Mouse (Mus musculus): ENCODE results near the gene Hist1h1c. TPM values are rescaled to one million over a fixed set of nuclear protein-coding genes. Genes with fewer than 3 reads are reported as not detected.

The Hist1h1c gene
- 38.1 and 46.7 TPM in 2 replicates for polyA plus RNA-seq (2012; rRNA removed)

GRCm38 (mm10) chr13:23738677-23739068, at the start of gene Hist1h1c:
TSS of gene Hist1h1c (plus strand) at chr13:23738808.
- TF ChIP-seq CTCF (IDR thresholded peaks at IDR 0.05; ENCODE audit: insufficient read depth, low read length) (no peak), POLR2A (IDR thresholded peaks at IDR 0.05; ENCODE audit: borderline replicate concordance, extremely low read depth, low read depth, low read length) (peak; percentile 99)
- peak; percentile 86 for DNase-seq
- H3K4me1 ChIP-seq (ENCODE audit: control insufficient read depth, insufficient read depth, low read length), result peaks cover 4% of the 10 kb centered on the region
- under 1% methylated on average over 38 of the region's 38 CpGs for WGBS
- peak within 1 kb of the TSS; percentile 100 for H3K4me3 ChIP-seq (replicated peaks; ENCODE audit: extremely low read depth, low read depth, low read length)

GRCm38 (mm10) chr13:23688956-23689355, 49.7 kb upstream of the Hist1h1c start:
- DNase-seq, result no peak
- WGBS, result 97% methylated on average over 2 of the region's 2 CpGs
- TF ChIP-seq CTCF (IDR thresholded peaks at IDR 0.05; ENCODE audit: insufficient read depth, low read length), result no peak
- no peak for TF ChIP-seq POLR2A (IDR thresholded peaks at IDR 0.05; ENCODE audit: borderline replicate concordance, extremely low read depth, low read depth, low read length)
- Histone ChIP-seq H3K4me3 (replicated peaks; ENCODE audit: extremely low read depth, low read depth, low read length) (no peak overlapping the region), H3K4me1 (ENCODE audit: control insufficient read depth, insufficient read depth, low read length) (peaks cover 4% of the 10 kb centered on the region)

- no peak for DNase-seq
- TF ChIP-seq POLR2A (IDR thresholded peaks at IDR 0.05; ENCODE audit: borderline replicate concordance, extremely low read depth, low read depth, low read length) (no peak), CTCF (IDR thresholded peaks at IDR 0.05; ENCODE audit: insufficient read depth, low read length) (no peak)
- no peak overlapping the region for H3K4me3 ChIP-seq (replicated peaks; ENCODE audit: extremely low read depth, low read depth, low read length)
- WGBS, result 62% methylated on average over 2 of the region's 2 CpGs
- H3K4me1 ChIP-seq (ENCODE audit: control insufficient read depth, insufficient read depth, low read length), result peaks cover 4% of the 10 kb centered on the region
Measured at GRCm38 (mm10) chr13:23689459-23689858, 49.1 kb upstream of the Hist1h1c start.

- 76% methylated on average over 6 of the region's 6 CpGs for WGBS
- H3K4me3 ChIP-seq (replicated peaks; ENCODE audit: extremely low read depth, low read depth, low read length), result no peak overlapping the region
- H3K4me1 ChIP-seq (ENCODE audit: control insufficient read depth, insufficient read depth, low read length), result peaks cover 2% of the 10 kb centered on the region
- DNase-seq, result no peak
- TF ChIP-seq POLR2A (IDR thresholded peaks at IDR 0.05; ENCODE audit: borderline replicate concordance, extremely low read depth, low read depth, low read length) (no peak), CTCF (IDR thresholded peaks at IDR 0.05; ENCODE audit: insufficient read depth, low read length) (no peak)
Measured at GRCm38 (mm10) chr13:23693856-23694440, 44.7 kb upstream of the Hist1h1c start.

- Histone ChIP-seq H3K4me3 (replicated peaks; ENCODE audit: extremely low read depth, low read depth, low read length) (no peak overlapping the region), H3K4me1 (ENCODE audit: control insufficient read depth, insufficient read depth, low read length) (peaks cover 2% of the 10 kb centered on the region)
- DNase-seq, result no peak
- TF ChIP-seq CTCF (IDR thresholded peaks at IDR 0.05; ENCODE audit: insufficient read depth, low read length), result no peak
- no peak for TF ChIP-seq POLR2A (IDR thresholded peaks at IDR 0.05; ENCODE audit: borderline replicate concordance, extremely low read depth, low read depth, low read length)
- 91% methylated on average over 9 of the region's 9 CpGs for WGBS
Measured at GRCm38 (mm10) chr13:23694956-23695355, 43.7 kb upstream of the Hist1h1c start.

GRCm38 (mm10) chr13:23695514-23695913, 43.1 kb upstream of the Hist1h1c start, which contains the start of gene Hist1h1t:
TSS of gene Hist1h1t (plus strand) at chr13:23695814.
- TF ChIP-seq CTCF (IDR thresholded peaks at IDR 0.05; ENCODE audit: insufficient read depth, low read length) (no peak), POLR2A (IDR thresholded peaks at IDR 0.05; ENCODE audit: borderline replicate concordance, extremely low read depth, low read depth, low read length) (no peak)
- H3K4me1 ChIP-seq (ENCODE audit: control insufficient read depth, insufficient read depth, low read length), result peaks cover 2% of the 10 kb centered on the region
- 56% methylated on average over 13 of the region's 13 CpGs for WGBS
- DNase-seq, result no peak
- H3K4me3 ChIP-seq (replicated peaks; ENCODE audit: extremely low read depth, low read depth, low read length), result no peak within 1 kb of the TSS

DNA sequence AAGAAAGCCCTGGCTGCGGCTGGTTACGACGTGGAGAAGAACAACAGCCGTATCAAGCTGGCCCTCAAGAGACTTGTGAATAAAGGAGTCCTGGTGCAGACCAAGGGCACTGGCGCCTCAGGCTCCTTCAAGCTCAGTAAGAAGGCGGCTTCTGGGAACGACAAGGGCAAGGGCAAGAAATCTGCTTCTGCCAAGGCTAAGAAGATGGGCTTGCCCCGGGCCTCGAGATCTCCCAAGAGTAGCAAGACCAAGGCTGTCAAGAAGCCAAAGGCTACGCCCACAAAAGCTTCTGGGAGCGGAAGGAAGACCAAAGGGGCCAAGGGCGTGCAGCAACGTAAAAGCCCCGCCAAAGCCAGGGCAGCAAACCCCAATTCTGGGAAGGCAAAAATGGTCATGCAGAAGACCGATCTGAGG, 42.5 kb upstream of the Hist1h1c start:
- 48% methylated on average over 15 of the region's 15 CpGs for WGBS
- peaks cover 2% of the 10 kb centered on the region for H3K4me1 ChIP-seq (ENCODE audit: control insufficient read depth, insufficient read depth, low read length)
- no peak for TF ChIP-seq POLR2A (IDR thresholded peaks at IDR 0.05; ENCODE audit: borderline replicate concordance, extremely low read depth, low read depth, low read length)
- no peak for TF ChIP-seq CTCF (IDR thresholded peaks at IDR 0.05; ENCODE audit: insufficient read depth, low read length)
- no peak overlapping the region for H3K4me3 ChIP-seq (replicated peaks; ENCODE audit: extremely low read depth, low read depth, low read length)
- DNase-seq, result no peak

DNA sequence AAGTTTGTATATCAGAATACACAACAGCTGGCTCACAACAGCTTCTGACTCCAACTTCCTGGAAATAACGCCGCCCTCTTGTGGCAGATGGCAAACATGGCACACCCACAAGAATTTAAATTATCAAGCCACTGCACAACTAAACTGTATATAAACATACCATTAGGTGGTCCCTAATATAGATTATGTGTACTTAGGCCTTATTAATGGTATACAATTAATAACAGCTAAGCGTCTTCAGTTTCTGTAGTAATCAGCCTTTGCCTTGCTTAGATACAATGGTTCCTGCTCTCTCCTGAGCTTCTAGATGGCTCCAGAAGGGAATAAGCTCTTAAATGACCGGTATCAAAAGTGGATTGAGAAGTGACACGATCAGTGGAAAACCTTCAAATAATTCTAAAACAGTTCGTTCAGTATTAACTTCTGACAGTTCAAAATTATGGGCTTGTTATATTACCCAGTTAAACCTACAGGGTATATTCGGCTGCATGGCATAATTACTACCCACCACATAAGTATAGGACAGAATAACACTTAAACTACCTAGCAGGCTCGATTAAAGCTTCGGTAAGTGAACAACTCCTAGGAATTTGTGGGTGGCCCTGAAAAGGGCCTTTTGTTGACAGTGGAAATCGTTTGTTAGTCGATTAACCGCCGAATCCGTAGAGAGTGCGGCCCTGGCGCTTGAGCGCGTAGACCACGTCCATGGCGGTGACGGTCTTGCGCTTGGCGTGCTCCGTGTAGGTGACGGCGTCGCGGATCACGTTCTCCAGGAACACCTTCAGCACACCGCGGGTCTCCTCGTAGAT, 40.9 kb upstream of the Hist1h1c start:
- DNase-seq, result no peak
- TF ChIP-seq CTCF (IDR thresholded peaks at IDR 0.05; ENCODE audit: insufficient read depth, low read length) (peak; percentile 70), POLR2A (IDR thresholded peaks at IDR 0.05; ENCODE audit: borderline replicate concordance, extremely low read depth, low read depth, low read length) (0 out of 2 replicates have a peak, but pooled peaks have one; percentile 16)
- H3K4me1 ChIP-seq (ENCODE audit: control insufficient read depth, insufficient read depth, low read length), result peaks cover 2% of the 10 kb centered on the region
- WGBS, result under 1% methylated on average over 28 of the region's 32 CpGs
- peak overlapping the region; percentile 50 for H3K4me3 ChIP-seq (replicated peaks; ENCODE audit: extremely low read depth, low read depth, low read length)

GRCm38 (mm10) chr13:23698300-23698693, 40.3 kb upstream of the Hist1h1c start, which contains the start of gene Hist1h4c:
TSS of gene Hist1h4c (minus strand) at chr13:23698454.
- TF ChIP-seq POLR2A (IDR thresholded peaks at IDR 0.05; ENCODE audit: borderline replicate concordance, extremely low read depth, low read depth, low read length), result peak; percentile 100
- peak; percentile 17; the same call in 1 of the 2 replicates for TF ChIP-seq CTCF (IDR thresholded peaks at IDR 0.05; ENCODE audit: insufficient read depth, low read length)
- Histone ChIP-seq H3K4me1 (ENCODE audit: control insufficient read depth, insufficient read depth, low read length) (peaks cover 2% of the 10 kb centered on the region), H3K4me3 (replicated peaks; ENCODE audit: extremely low read depth, low read depth, low read length) (peak within 1 kb of the TSS; percentile 50)
- WGBS, result under 1% methylated on average over 22 of the region's 22 CpGs
- DNase-seq, result peak; percentile 100
